Mouse (Mus musculus) neural tube, embryonic 10.5 days (tissue): ENCODE data around the gene Endog.

Experiments
- DNase-seq: peaks from one replicate; pipeline ENCODE4 v3.0.0-alpha.2; 2017; ENCODE audit warnings: low spot score; ENCODE audit errors: extremely low spot score

The Endog gene

DNA sequence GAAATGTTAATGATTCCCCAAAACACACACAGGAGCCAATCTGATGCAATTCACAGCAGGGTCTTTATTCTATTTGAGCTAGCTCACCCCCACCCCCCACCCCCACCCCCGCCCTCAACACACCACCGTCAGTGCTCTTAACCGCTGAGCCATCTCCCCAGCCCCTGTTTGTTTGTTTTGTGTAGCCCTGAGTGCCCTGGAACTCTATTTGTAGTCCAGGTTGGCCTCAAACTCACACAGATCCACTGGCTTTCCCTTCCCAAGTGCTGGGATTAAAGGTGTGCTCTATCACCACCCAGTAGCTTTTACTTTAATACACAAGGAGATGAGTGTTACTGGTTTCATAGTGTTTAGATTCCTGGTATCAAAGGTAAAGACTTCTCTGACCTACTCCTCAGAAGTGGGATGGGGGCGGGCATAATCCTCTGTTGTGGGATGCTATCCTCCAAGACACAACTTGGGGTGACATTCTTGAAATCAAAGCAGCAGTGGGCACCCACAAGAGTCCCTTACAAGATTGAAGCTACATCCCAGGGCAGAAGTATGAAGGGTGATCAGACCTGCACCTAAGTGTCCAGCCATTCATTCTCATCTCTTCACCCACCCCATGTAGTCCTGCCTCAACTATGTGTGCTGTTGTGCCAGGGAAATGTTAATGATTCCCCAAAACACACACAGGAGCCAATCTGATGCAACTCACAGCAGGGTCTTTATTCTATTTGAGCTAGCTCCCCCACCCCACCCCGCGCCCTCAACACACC is 40.3 kb downstream of the Endog start:
- no peak for DNase-seq

DNA sequence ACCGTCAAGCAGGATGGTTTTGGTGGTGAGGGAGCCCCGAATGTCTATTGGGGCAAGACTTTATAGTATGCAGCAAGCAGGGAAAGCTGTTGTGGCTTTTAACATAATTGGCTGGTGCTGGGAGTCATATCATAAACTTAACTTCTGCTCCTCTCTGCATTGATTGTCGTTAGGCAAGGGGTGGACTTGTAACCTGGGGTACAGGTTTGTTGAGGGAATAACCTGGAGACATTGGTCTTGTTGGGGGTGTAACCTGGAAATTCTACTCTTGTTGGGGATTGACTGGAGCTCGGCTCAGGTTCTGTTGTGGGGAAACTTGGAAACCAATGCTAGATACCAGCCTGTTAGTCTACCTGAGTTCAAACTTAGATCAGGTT is 40.9 kb downstream of the Endog start:
- DNase-seq, result no peak

DNA sequence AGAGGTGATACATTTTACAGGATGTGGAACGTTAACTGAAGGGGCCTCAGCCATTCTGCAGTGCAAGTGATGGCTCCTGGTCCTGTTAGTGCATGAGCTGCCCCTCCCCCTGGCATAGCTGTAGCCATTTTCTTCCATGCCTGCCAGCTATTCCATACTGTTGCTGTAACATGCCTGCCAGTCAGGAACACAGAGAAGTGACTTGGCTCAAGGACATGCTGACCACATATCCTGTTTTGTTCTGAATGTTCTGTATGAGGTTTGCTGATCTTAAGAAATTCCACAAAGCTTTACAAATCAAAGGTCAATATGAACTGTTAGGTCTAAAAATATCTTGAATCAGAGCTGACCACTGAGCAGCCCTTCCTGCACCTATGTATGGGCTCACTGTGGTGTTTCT is 41.7 kb downstream of the Endog start:
- DNase-seq, result no peak

DNA sequence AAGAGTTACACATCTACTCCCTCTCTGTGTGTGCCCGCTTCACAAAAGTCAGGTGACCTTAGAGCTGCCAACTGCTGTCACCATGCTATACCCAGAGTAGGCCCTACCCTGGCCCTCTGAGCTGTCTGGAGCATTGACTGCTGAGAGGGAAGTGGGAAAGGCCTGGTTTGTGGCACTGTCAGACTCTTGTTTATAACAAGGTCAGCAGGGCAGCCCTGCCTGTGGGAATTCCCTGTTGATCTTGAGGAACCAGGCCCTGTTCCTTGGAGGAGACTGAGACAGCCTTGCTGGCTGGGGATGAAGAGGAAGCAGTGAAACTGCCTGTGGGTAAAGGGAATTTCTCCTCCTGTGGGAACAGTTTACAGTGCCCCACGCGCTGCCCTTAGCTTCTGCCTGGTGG is 43.5 kb downstream of the Endog start:
- DNase-seq, result no peak

DNA sequence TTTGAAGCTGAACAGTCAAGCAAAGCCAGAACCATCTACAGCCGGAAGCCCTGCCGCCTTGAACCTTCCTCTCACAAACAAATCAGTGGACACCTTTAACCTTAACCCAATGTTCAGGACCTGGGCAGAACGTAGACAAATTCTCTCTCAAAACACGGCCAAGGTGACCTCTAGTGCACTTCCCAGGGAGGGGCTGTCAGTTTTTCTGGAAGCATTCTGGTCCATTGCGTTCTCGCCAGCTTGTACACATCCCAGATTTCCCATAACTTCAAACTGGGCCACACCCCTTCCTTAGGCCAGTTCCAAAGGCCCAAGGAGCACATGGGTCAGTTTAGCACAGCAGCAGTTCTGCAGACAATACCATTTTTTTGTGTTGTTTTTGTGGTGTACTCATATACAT is 44.2 kb downstream of the Endog start:
- DNase-seq, result no peak

DNA sequence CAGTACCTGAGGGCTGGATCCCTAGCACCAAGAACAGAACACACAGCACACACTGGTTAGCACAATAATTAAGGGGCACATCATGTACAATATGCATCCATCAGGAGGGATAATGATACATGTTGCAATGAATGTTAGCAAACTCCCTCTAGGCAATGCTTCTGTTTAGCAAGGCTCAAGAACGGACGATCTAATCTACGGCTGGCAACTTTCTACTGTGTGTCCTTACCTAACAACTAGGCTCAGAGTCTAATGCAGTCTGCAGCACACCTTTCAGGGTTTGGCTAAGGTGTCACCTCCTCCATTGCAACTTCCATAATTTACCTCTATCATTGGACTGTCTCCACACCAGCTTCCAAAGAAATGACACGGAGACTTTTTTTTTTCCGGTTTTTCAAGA is 45.0 kb downstream of the Endog start:
- no peak for DNase-seq
